15 mouse cellular contexts compared by ENCODE assay signal in genomic region chr19:23614268-23614667, GRCm38 (mm10). TPM values are rescaled to one million over a fixed set of nuclear protein-coding genes. Genes with fewer than 3 reads are reported as not detected.
A peak's percentile ranks its signal among the peaks of the same experiment; 100 is the strongest.
DNase-seq lines count a peak whose midpoint lies in the region; ATAC-seq and TF ChIP-seq lines count a peak whose summit lies in the region.
"Had no signal": no experiment of that assay in that cellular context is flagged by ENCODE, and none has a peak within 500 bp of the region (broad histone marks: within the 10 kb centered on the region; RNA-seq: fewer than 3 reads in every experiment).

No protein-coding gene starts in this region.

- H3K4me3 ChIP-seq in liver, adult 2 months (ENCODE audit: insufficient read depth, low read depth, low read length), result no peak overlapping the region
- no peak overlapping the region for H3K4me3 ChIP-seq in liver, embryonic 11.5 days (ENCODE audit: low read depth, low read length)
- no peak overlapping the region for H3K4me3 ChIP-seq in stomach, postnatal 0 days (ENCODE audit: low read depth, low read length)
- H3K4me3 ChIP-seq: forebrain, embryonic 15.5 days; limb, embryonic 10.5 days; midbrain, embryonic 12.5 days had no signal

- intact Hi-C loops in gastrocnemius, postnatal 14 days (cut with DNase I; ENCODE audit: low total_unique reads), result no loop called here
- intact Hi-C loops in gastrocnemius, postnatal 36 days (cut with DNase I), result no loop called here
- intact Hi-C loops in heart, postnatal 36 days (cut with DNase I), result no loop called here

- no peaks in the 10 kb centered on the region for H3K27me3 ChIP-seq in liver, adult 2 months (ENCODE audit: control insufficient read depth, insufficient read depth, low read length)
- no peaks in the 10 kb centered on the region for H3K27me3 ChIP-seq in liver, embryonic 11.5 days (replicated peaks; ENCODE audit: control insufficient read depth, insufficient read depth, low read length)
- H3K27me3 ChIP-seq in stomach, postnatal 0 days (ENCODE audit: control insufficient read depth, insufficient read depth, low read length), result no peaks in the 10 kb centered on the region
- H3K27me3 ChIP-seq: forebrain, embryonic 15.5 days; midbrain, embryonic 12.5 days had no signal

- TF ChIP-seq POLR2A in liver, adult 2 months (IDR thresholded peaks at IDR 0.05; ENCODE audit: extremely low read depth, insufficient read depth, low read length), result no peak

- no peaks in the 10 kb centered on the region for H3K79me2 ChIP-seq in liver, adult 2 months (ENCODE audit: control insufficient read depth, insufficient read depth, low read length)

- no peaks in the 10 kb centered on the region for H3K36me3 ChIP-seq in liver, adult 2 months (ENCODE audit: control insufficient read depth, insufficient read depth, low read length)
- H3K36me3 ChIP-seq in liver, embryonic 11.5 days (ENCODE audit: control insufficient read depth, insufficient read depth, low read length), result no peaks in the 10 kb centered on the region
- H3K36me3 ChIP-seq in stomach, postnatal 0 days (ENCODE audit: control insufficient read depth, insufficient read depth, low read length), result no peaks in the 10 kb centered on the region
- H3K36me3 ChIP-seq: forebrain, embryonic 15.5 days; limb, embryonic 10.5 days; midbrain, embryonic 12.5 days had no signal

- 73% methylated on average over 7 of the region's 7 CpGs for WGBS in liver, adult 2 months
- 77% methylated on average over 7 of the region's 7 CpGs for WGBS in liver, embryonic 11.5 days
- 74% methylated on average over 7 of the region's 7 CpGs for WGBS in stomach, postnatal 0 days

- H3K4me2 ChIP-seq in liver, embryonic 11.5 days, result no peak overlapping the region
- no peak overlapping the region for H3K4me2 ChIP-seq in stomach, postnatal 0 days (replicated peaks; ENCODE audit: low read depth)
- H3K4me2 ChIP-seq: forebrain, embryonic 15.5 days; midbrain, embryonic 12.5 days had no signal

- TF ChIP-seq CTCF in liver, adult 2 months (IDR thresholded peaks at IDR 0.05; ENCODE audit: low read depth, low read length), result no peak
- TF ChIP-seq CTCF in stomach, postnatal 0 days (IDR thresholded peaks at IDR 0.05; ENCODE audit: low read depth), result peak; percentile 14; the same call in 1 of the 2 replicates

- TF ChIP-seq EP300 in stomach, postnatal 0 days (optimal IDR thresholded peaks at IDR 0.05), result no peak

- no peak for ATAC-seq in liver, embryonic 11.5 days (replicated peaks; ENCODE audit: low FRiP score)
- ATAC-seq in stomach, postnatal 0 days (ENCODE audit: low FRiP score, low TSS enrichment), result no peak
- ATAC-seq in megakaryocyte-erythroid progenitor cell, adult 5-6 weeks (replicated peaks; ENCODE audit: low FRiP score, low TSS enrichment, poor library complexity, severe bottlenecking), result no peak
- ATAC-seq: forebrain, embryonic 15.5 days; hindbrain, postnatal 0 days had no signal

- H3K9ac ChIP-seq in liver, adult 2 months (ENCODE audit: low read depth, low read length), result no peak overlapping the region
- H3K9ac ChIP-seq in liver, embryonic 11.5 days (ENCODE audit: low read depth, low read length), result no peak overlapping the region
- no peak overlapping the region for H3K9ac ChIP-seq in stomach, postnatal 0 days (ENCODE audit: low read length)
- H3K9ac ChIP-seq: forebrain, embryonic 15.5 days; midbrain, embryonic 12.5 days had no signal

- peak; percentile 12 for DNase-seq in gastrocnemius, postnatal 14 days
- no peak for DNase-seq in gastrocnemius, postnatal 36 days
- DNase-seq in liver, adult 2 months (ENCODE audit: extremely low read depth, low read depth, low spot score), result peak; percentile 19
- DNase-seq in liver, embryonic 11.5 days (ENCODE audit: low spot score), result no peak
- DNase-seq in heart, postnatal 36 days, result peak; percentile 9 to 12
- no peak for DNase-seq in stomach, postnatal 0 days (ENCODE audit: low spot score)
- DNase-seq in right cerebral cortex, postnatal 14 days, result no peak

- no peaks in the 10 kb centered on the region for H3K4me1 ChIP-seq in liver, adult 2 months (ENCODE audit: control insufficient read depth, insufficient read depth, low read length)
- H3K4me1 ChIP-seq in liver, embryonic 11.5 days (replicated peaks; ENCODE audit: control insufficient read depth, insufficient read depth, low read length), result no peaks in the 10 kb centered on the region
- H3K4me1 ChIP-seq in stomach, postnatal 0 days (replicated peaks; ENCODE audit: control insufficient read depth, insufficient read depth), result no peaks in the 10 kb centered on the region
- H3K4me1 ChIP-seq: forebrain, embryonic 15.5 days; limb, embryonic 10.5 days; midbrain, embryonic 12.5 days had no signal

- H3K27ac ChIP-seq in liver, adult 2 months (replicated peaks; ENCODE audit: insufficient read depth, low read depth, low read length), result no peak overlapping the region
- H3K27ac ChIP-seq in liver, embryonic 11.5 days (ENCODE audit: low read depth, low read length), result no peak overlapping the region
- no peak overlapping the region for H3K27ac ChIP-seq in stomach, postnatal 0 days (replicated peaks)
- H3K27ac ChIP-seq: forebrain, embryonic 15.5 days; hindbrain, postnatal 0 days; limb, embryonic 10.5 days; midbrain, embryonic 12.5 days had no signal

- H3K9me3 ChIP-seq in liver, embryonic 11.5 days (ENCODE audit: control insufficient read depth, low read length), result no peaks in the 10 kb centered on the region
- H3K9me3 ChIP-seq in stomach, postnatal 0 days (ENCODE audit: control insufficient read depth, low read length), result no peaks in the 10 kb centered on the region
- H3K9me3 ChIP-seq: forebrain, embryonic 15.5 days; limb, embryonic 10.5 days; midbrain, embryonic 12.5 days had no signal

RNA-seq across cellular contexts. Expression of gene 1700028P14Rik, which starts 38.3 kb away (rescaled TPM):
- not detected for total RNA-seq in gastrocnemius, postnatal 14 days (2021)
- not detected for total RNA-seq in gastrocnemius, postnatal 36 days (2021)
- total RNA-seq in liver, adult 2 months (2014; rRNA removed), result not detected in 2 replicates
- not detected in 2 replicates for polyA plus RNA-seq in liver, adult 2 months (2012; rRNA removed)
- not detected in 2 replicates for polyA plus RNA-seq in liver, embryonic 11.5 days (2014; fragmentation: Nextera tagmentation; extraction: Ambion mirVana)
- not detected for total RNA-seq in heart, postnatal 36 days (2021)
- polyA plus RNA-seq in stomach, postnatal 0 days (2015; fragmentation: Nextera tagmentation; extraction: Ambion mirVana), result not detected in 2 replicates
- total RNA-seq in megakaryocyte-erythroid progenitor cell, adult 5-6 weeks (2014; fragmentation: Nextera tagmentation), result not detected in 2 replicates
- total RNA-seq in megakaryocyte-erythroid progenitor cell, adult 5-6 weeks (2017), result not detected in 2 replicates
- total RNA-seq: gastrocnemius, postnatal 4 days had no signal
- polyA plus RNA-seq: limb, embryonic 10.5 days; liver, embryonic 16.5 days; midbrain, embryonic 12.5 days; spleen, adult 2 months had no signal

Comparison
In these comparisons a context has a peak if more than half of its experiments do, and no peak if none do; other contexts are left out.
1. DNase-seq: peak in gastrocnemius, postnatal 14 days (single experiment), liver, adult 2 months (single experiment) and heart, postnatal 36 days (2 of 2); none in gastrocnemius, postnatal 36 days (0 of 2), liver, embryonic 11.5 days (single experiment), stomach, postnatal 0 days (single experiment) and right cerebral cortex, postnatal 14 days (single experiment).